ENCODE assay signal across 21 mouse cellular contexts in genomic region chr6:126996399-126996798, GRCm38 (mm10). TPM values are rescaled to one million over a fixed set of nuclear protein-coding genes. Genes with fewer than 3 reads are reported as not detected.
DNase-seq lines count a peak whose midpoint lies in the region; ATAC-seq and TF ChIP-seq lines count a peak whose summit lies in the region.
"Had no signal": no experiment of that assay in that cellular context is flagged by ENCODE, and none has a peak within 500 bp of the region (broad histone marks: within the 10 kb centered on the region; RNA-seq: fewer than 3 reads in every experiment).

No protein-coding gene starts in this region.

- 59% methylated on average over 5 of the region's 5 CpGs for WGBS in heart, embryonic 15.5 days

- TF ChIP-seq CTCF in CH12.LX (conservative IDR thresholded peaks at IDR 0.05 in 1 of 2, IDR thresholded peaks at IDR 0.05 in 1 of 2; ENCODE audit: low read depth in 2 of 2, low read length in 2 of 2): no peak

- dilution Hi-C loops in CH12.LX (cut with MboI; ENCODE audit: extremely low pct_ligation_motif_present, extremely low pct_unique_long_range_greater_than_20kb, low sequenced_read_pairs): no loop called here

- DNase-seq in heart, postnatal 4 days: no peak
- peak; percentile 24 for DNase-seq in CH12.LX (ENCODE audit: extremely low read depth)
- DNase-seq in lung, postnatal 4 days: peak; percentile 45 to 46
- DNase-seq in frontal cortex, postnatal 14 days (ENCODE audit: low spot score in 2 of 2): no peak
- DNase-seq in embryo, embryonic 11 days: no peak
- no peak for DNase-seq in cerebellum, postnatal 25 days
- DNase-seq: cerebellum, adult 9-11 months; kidney, adult 18-20 months; right cerebral cortex, postnatal 14 days; thymus, adult 18-20 months had no signal

- ATAC-seq in heart, embryonic 15.5 days (replicated peaks; ENCODE audit: insufficient number of reproducible peaks, insufficient read depth, low FRiP score, low read depth): no peak
- peak; percentile 98 for ATAC-seq in common myeloid progenitor, adult 5-6 weeks (replicated peaks; ENCODE audit: low read depth, poor library complexity, severe bottlenecking)
- ATAC-seq: Patski had no signal

- H3K27me3 ChIP-seq in heart, embryonic 15.5 days: no peaks in the 10 kb centered on the region
- H3K27me3 ChIP-seq in CH12.LX (replicated peaks): no peaks in the 10 kb centered on the region
- H3K27me3 ChIP-seq: embryonic facial prominence, embryonic 13.5 days; hindbrain, embryonic 15.5 days; limb, embryonic 15.5 days had no signal

- no peak overlapping the region for H3K4me2 ChIP-seq in heart, embryonic 15.5 days
- no peak overlapping the region for H3K4me2 ChIP-seq in CH12.LX (ENCODE audit: insufficient read depth, low read depth, poor library complexity, severe bottlenecking)
- H3K4me2 ChIP-seq: embryonic facial prominence, embryonic 13.5 days; hindbrain, embryonic 15.5 days; limb, embryonic 15.5 days had no signal

- no peak overlapping the region for H3K4me3 ChIP-seq in heart, embryonic 15.5 days
- no peak overlapping the region for H3K4me3 ChIP-seq in CH12.LX (replicated peaks in 1 of 3; ENCODE audit: low read depth in 2 of 3, low read length in 2 of 3, poor library complexity in 1 of 3)
- H3K4me3 ChIP-seq: embryonic facial prominence, embryonic 13.5 days; heart, adult 2 months; hindbrain, embryonic 15.5 days; limb, embryonic 15.5 days; midbrain, embryonic 10.5 days had no signal

- H3K36me3 ChIP-seq in heart, embryonic 15.5 days: no peaks in the 10 kb centered on the region
- H3K36me3 ChIP-seq in CH12.LX (replicated peaks in 1 of 2; ENCODE audit: control insufficient read depth in 1 of 2, insufficient read depth in 1 of 2, low read length in 1 of 2): no peaks in the 10 kb centered on the region
- H3K36me3 ChIP-seq: embryonic facial prominence, embryonic 13.5 days; hindbrain, embryonic 15.5 days; limb, embryonic 15.5 days; midbrain, embryonic 10.5 days had no signal

- TF ChIP-seq POLR2A in CH12.LX (IDR thresholded peaks at IDR 0.05; ENCODE audit: low read depth, low read length): no peak

- 0 out of 2 replicates have a peak overlapping the region, but pooled peaks have one; percentile 7 for H3K27ac ChIP-seq in heart, embryonic 15.5 days
- H3K27ac ChIP-seq in CH12.LX (ENCODE audit: insufficient read depth, low read depth): no peak overlapping the region
- H3K27ac ChIP-seq: embryonic facial prominence, embryonic 13.5 days; heart, adult 2 months; hindbrain, embryonic 15.5 days; limb, embryonic 15.5 days; midbrain, embryonic 10.5 days had no signal

- no peaks in the 10 kb centered on the region for H3K9me3 ChIP-seq in heart, embryonic 15.5 days (replicated peaks)
- H3K9me3 ChIP-seq in CH12.LX (replicated peaks; ENCODE audit: low read length): peaks cover 2% of the 10 kb centered on the region
- H3K9me3 ChIP-seq: embryonic facial prominence, embryonic 13.5 days; hindbrain, embryonic 15.5 days; limb, embryonic 15.5 days; midbrain, embryonic 10.5 days had no signal

- no peaks in the 10 kb centered on the region for H3K4me1 ChIP-seq in heart, embryonic 15.5 days (replicated peaks)
- H3K4me1 ChIP-seq in CH12.LX (ENCODE audit: control insufficient read depth in 1 of 2, insufficient read depth in 2 of 2): peaks cover 2 to 9% of the 10 kb centered on the region in 2 experiments; a peak in 3 of 4 replicates
- H3K4me1 ChIP-seq: embryonic facial prominence, embryonic 13.5 days; hindbrain, embryonic 15.5 days; limb, embryonic 15.5 days; midbrain, embryonic 10.5 days had no signal

- in situ Hi-C loops in CH12.LX (cut with MboI; ENCODE audit: low pct_ligation_motif_present, low pct_unique_long_range_greater_than_20kb, low sequenced_read_pairs): no loop called here

- no peak for TF ChIP-seq RAD21 in CH12.LX (IDR thresholded peaks at IDR 0.05; ENCODE audit: low read depth, low read length)

- H3K9ac ChIP-seq in heart, embryonic 15.5 days: no peak overlapping the region
- no peak overlapping the region for H3K9ac ChIP-seq in CH12.LX (ENCODE audit: insufficient read depth, low read depth)
- H3K9ac ChIP-seq: embryonic facial prominence, embryonic 13.5 days; hindbrain, embryonic 15.5 days; limb, embryonic 15.5 days had no signal

- TF ChIP-seq EP300 in CH12.LX (IDR thresholded peaks at IDR 0.05; ENCODE audit: low read length): no peak

- H3K79me2 ChIP-seq in CH12.LX (replicated peaks; ENCODE audit: control insufficient read depth, extremely low read depth, insufficient read depth, poor library complexity, severe bottlenecking): no peaks in the 10 kb centered on the region

TF ChIP-seq in CH12.LX, 34 proteins besides CTCF, POLR2A, EP300 and RAD21:
- no peak for TF ChIP-seq JUND (conservative IDR thresholded peaks at IDR 0.05; ENCODE audit: low read depth, low read length)
- no peak for TF ChIP-seq BHLHE40 (IDR thresholded peaks at IDR 0.05; ENCODE audit: low read depth, low read length)
- no peak for TF ChIP-seq KAT2A (IDR thresholded peaks at IDR 0.05; ENCODE audit: insufficient replicate concordance, low read length)
- no peak for TF ChIP-seq MYC (IDR thresholded peaks at IDR 0.05; ENCODE audit: low read depth, low read length)
- TF ChIP-seq JUN (IDR thresholded peaks at IDR 0.05; ENCODE audit: insufficient read depth, low read depth, low read length): no peak
- TF ChIP-seq NELFE (IDR thresholded peaks at IDR 0.05; ENCODE audit: low read depth, low read length): no peak
- TF ChIP-seq CHD1 (IDR thresholded peaks at IDR 0.05; ENCODE audit: low read depth, low read length): no peak
- no peak for TF ChIP-seq CHD2 (IDR thresholded peaks at IDR 0.05; ENCODE audit: low read length)
- no peak for TF ChIP-seq ZKSCAN1 (IDR thresholded peaks at IDR 0.05; ENCODE audit: borderline replicate concordance, low read depth, low read length)
- no peak for TF ChIP-seq TCF12 (IDR thresholded peaks at IDR 0.05; ENCODE audit: low read depth, low read length)
- no peak for TF ChIP-seq ETS1 (conservative IDR thresholded peaks at IDR 0.05; ENCODE audit: low read depth, low read length)
- no peak for TF ChIP-seq IRF4 (IDR thresholded peaks at IDR 0.05; ENCODE audit: low read depth, low read length)
- no peak for TF ChIP-seq ZMIZ1 (IDR thresholded peaks at IDR 0.05; ENCODE audit: low read depth, low read length)
- TF ChIP-seq E2F4 (IDR thresholded peaks at IDR 0.05; ENCODE audit: insufficient replicate concordance, low read depth, low read length): no peak
- no peak for TF ChIP-seq MAX (IDR thresholded peaks at IDR 0.05; ENCODE audit: low read length)
- no peak for TF ChIP-seq NRF1 (IDR thresholded peaks at IDR 0.05; ENCODE audit: low read depth, low read length)
- no peak for TF ChIP-seq MAFK (IDR thresholded peaks at IDR 0.05; ENCODE audit: insufficient replicate concordance, low read length)
- TF ChIP-seq MXI1 (IDR thresholded peaks at IDR 0.05; ENCODE audit: low read depth, low read length): no peak

RNA-seq across cellular contexts. Expression of gene Fgf6, which starts 19.0 kb away (rescaled TPM):
- polyA plus RNA-seq in heart, embryonic 15.5 days (2015; fragmentation: Nextera tagmentation; extraction: Ambion mirVana): 0.08 and 0.11 TPM in 2 replicates
- under 1 TPM; 0.14 to 0.23 TPM for total RNA-seq in heart, postnatal 4 days (2021)
- total RNA-seq in CH12.LX (2012; rRNA removed) (not detected in 2 replicates), CH12.LX (2014; rRNA removed) (not detected in 2 replicates)
- polyA plus RNA-seq in CH12.LX (2012; ENCODE audit: insufficient read length, low read depth): not detected in 2 replicates
- total RNA-seq in common myeloid progenitor, adult 5-6 weeks (2017): not detected in 2 replicates
- total RNA-seq: left cerebral cortex, postnatal 10 days had no signal
- polyA plus RNA-seq: forebrain, embryonic 11.5 days; large intestine, adult 2 months; midbrain, embryonic 10.5 days; Patski had no signal

RNA-seq across cellular contexts. Expression of gene D6Wsu163e, which starts 56.6 kb away (rescaled TPM):
- 12.0 TPM in 2 replicates for polyA plus RNA-seq in heart, embryonic 15.5 days (2015; fragmentation: Nextera tagmentation; extraction: Ambion mirVana)
- total RNA-seq in heart, postnatal 4 days (2021): 10 to 100 TPM in 1 of 2 experiments, 1 to 10 TPM in 1; 9.4 to 11.6 TPM
- total RNA-seq in CH12.LX (2012; rRNA removed) (18.7 and 26.5 TPM in 2 replicates), CH12.LX (2014; rRNA removed) (42.0 and 42.7 TPM in 2 replicates)
- polyA plus RNA-seq in CH12.LX (2012; ENCODE audit: insufficient read length, low read depth): 26.6 and 31.1 TPM in 2 replicates
- total RNA-seq in common myeloid progenitor, adult 5-6 weeks (2017): 29.9 and 45.7 TPM in 2 replicates

RNA-seq across cellular contexts. Expression of gene Rad51ap1, which starts 57.0 kb away (rescaled TPM):
- polyA plus RNA-seq in heart, embryonic 15.5 days (2015; fragmentation: Nextera tagmentation; extraction: Ambion mirVana): 27.7 and 32.9 TPM in 2 replicates
- 10 to 100 TPM; 16.0 to 17.2 TPM for total RNA-seq in heart, postnatal 4 days (2021)
- total RNA-seq in CH12.LX (2012; rRNA removed): 30.0 and 39.2 TPM in 2 replicates
- 84.1 and 87.9 TPM in 2 replicates for total RNA-seq in CH12.LX (2014; rRNA removed)
- 79.1 and 118 TPM in 2 replicates for polyA plus RNA-seq in CH12.LX (2012; ENCODE audit: insufficient read length, low read depth)
- 152 and 154 TPM in 2 replicates for total RNA-seq in common myeloid progenitor, adult 5-6 weeks (2017)

Comparison
In these comparisons a context has a peak if more than half of its experiments do, and no peak if none do; other contexts are left out.
1. DNase-seq: peak in CH12.LX (single experiment) and lung, postnatal 4 days (2 of 2); none in heart, postnatal 4 days (single experiment), frontal cortex, postnatal 14 days (0 of 2), embryo, embryonic 11 days (single experiment) and cerebellum, postnatal 25 days (0 of 2).